Mouse (Mus musculus): Measurements from ENCODE around the gene Fgfr2.

DNA sequence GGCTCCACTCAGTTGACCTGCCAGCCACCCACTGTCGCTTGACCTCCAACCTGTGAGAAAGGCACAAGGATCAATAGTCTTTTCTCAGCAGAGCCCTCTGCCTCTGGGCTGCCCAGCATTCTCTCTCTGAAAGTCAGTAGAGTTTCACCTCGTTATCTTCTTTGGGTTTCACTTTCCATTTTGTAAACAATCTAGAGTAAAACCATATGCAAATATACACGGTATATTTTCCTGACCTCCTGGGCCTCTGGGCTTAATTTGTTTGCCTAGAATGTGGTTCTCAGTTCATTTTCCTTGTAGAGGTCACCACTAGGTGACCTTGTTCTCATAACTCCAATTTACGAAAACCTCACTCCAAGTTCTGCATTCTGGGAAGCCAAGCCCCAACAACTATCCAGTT is 2322.5 kb downstream of the Fgfr2 start:
- no peak for TF ChIP-seq CHD2 (IDR thresholded peaks at IDR 0.05; ENCODE audit: low read depth, low read length)
- TF ChIP-seq HCFC1 (IDR thresholded peaks at IDR 0.05; ENCODE audit: borderline replicate concordance, insufficient read depth, low read length), result no peak
- TF ChIP-seq ZNF384 (IDR thresholded peaks at IDR 0.05; ENCODE audit: low read depth, low read length), result no peak
- TF ChIP-seq ZC3H11A (IDR thresholded peaks at IDR 0.05; ENCODE audit: borderline replicate concordance, low read depth, low read length), result no peak
